Mouse (Mus musculus) erythroblast, embryonic 14.5 days (primary cell): ENCODE results near the gene Gm5134. TPM values are rescaled to one million over a fixed set of nuclear protein-coding genes. Genes with fewer than 3 reads are reported as not detected.
A peak's percentile ranks its signal among the peaks of the same experiment; 100 is the strongest.

ENCODE experiments used
- H3K27me3 ChIP-seq: 2 replicates; pipeline ENCODE4 v1.6.1; 2012; ENCODE audit warnings: inconsistent platforms; ENCODE audit not compliant: control insufficient read depth
- H3K36me3 ChIP-seq: 2 replicates; pipeline ENCODE4 v1.6.1; 2012; ENCODE audit warnings: mild to moderate bottlenecking, inconsistent platforms; ENCODE audit not compliant: control insufficient read depth
- H3K4me1 ChIP-seq: 2 replicates; pipeline ENCODE4 v1.6.1; 2012; ENCODE audit warnings: inconsistent platforms; ENCODE audit not compliant: control insufficient read depth
- H3K4me3 ChIP-seq: replicated peaks from 2 replicates; pipeline ENCODE3; 2012; ENCODE audit warnings: moderate library complexity, mild to moderate bottlenecking, inconsistent platforms
- H3K9me3 ChIP-seq: 2 replicates; pipeline ENCODE4 v1.6.1; 2012; ENCODE audit warnings: low read length, inconsistent platforms, mixed read lengths; ENCODE audit not compliant: control insufficient read depth
- GATA1 ChIP-seq: IDR thresholded peaks from 2 replicates; pipeline ENCODE4 v1.6.1; 2012; ENCODE audit warnings: low read length, inconsistent platforms, mixed read lengths
- TAL1 ChIP-seq: IDR thresholded peaks from 3 replicates; pipeline ENCODE4 v1.6.1; 2012; ENCODE audit warnings: low read length, inconsistent platforms, mixed read lengths
- polyA plus RNA-seq: library from polyadenylated mRNA; stranded (reverse); fragments of >175 nt; gene quantifications from 2 replicates; pipeline ENCODE4 v1.2.3, GENCODE M21; 2012

Gene Gm5134
- polyA plus RNA-seq, 1 experiment: not detected

DNA sequence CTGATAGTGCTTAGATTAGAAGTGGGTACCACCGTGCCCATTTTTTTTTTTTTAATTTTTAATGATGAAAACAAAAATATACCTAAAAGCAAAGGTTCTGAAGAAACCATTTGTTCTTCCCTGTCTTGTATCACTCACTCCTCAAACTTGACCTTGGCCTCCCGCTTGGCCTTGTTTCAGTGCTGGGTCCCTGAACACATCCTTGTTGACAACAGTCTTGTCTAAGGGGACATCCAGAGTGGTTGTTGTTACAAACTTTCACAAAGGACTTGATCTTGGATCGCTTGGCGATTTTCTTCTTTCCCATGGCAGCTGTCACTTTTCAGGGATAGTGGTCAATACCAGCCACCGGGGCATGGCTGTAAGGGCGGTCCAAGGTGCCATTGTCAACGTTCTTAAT is 9.1 kb upstream of the Gm5134 start:
- Histone ChIP-seq H3K9me3 (no peaks in the 10 kb centered on the region), H3K4me3 (no peak overlapping the region), H3K27me3 (peaks cover 43% of the 10 kb centered on the region), H3K4me1 (peaks cover 27% of the 10 kb centered on the region), H3K36me3 (peaks cover 8% of the 10 kb centered on the region)
- TF ChIP-seq TAL1: no peak
- no peak for TF ChIP-seq GATA1

DNA sequence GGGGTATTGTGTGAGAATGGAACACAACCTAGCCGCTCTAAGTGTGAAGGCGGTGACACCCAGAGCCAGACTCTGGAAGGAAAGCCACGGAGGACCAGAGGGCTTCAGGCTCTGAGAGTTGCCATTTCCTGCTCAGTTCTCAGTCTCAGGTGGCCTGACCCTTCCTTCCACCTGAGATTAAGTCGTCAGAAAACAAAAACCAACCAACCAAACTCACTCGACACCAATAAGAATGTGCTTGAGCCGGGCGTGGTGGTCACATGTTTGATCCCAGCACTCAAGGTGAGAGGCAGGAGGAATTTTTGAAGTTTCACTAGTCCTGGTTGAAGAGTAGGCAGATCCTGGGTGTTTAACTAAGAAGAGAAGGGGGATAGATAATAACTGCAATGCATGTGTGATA is 8.4 kb upstream of the Gm5134 start:
- peaks cover 25% of the 10 kb centered on the region for H3K4me1 ChIP-seq
- H3K4me3 ChIP-seq: no peak overlapping the region
- peaks cover 1% of the 10 kb centered on the region; the same call in 1 of the 2 replicates for H3K36me3 ChIP-seq
- H3K9me3 ChIP-seq: no peaks in the 10 kb centered on the region
- TF ChIP-seq TAL1 (no peak), GATA1 (no peak)
- peaks cover 49% of the 10 kb centered on the region for H3K27me3 ChIP-seq

DNA sequence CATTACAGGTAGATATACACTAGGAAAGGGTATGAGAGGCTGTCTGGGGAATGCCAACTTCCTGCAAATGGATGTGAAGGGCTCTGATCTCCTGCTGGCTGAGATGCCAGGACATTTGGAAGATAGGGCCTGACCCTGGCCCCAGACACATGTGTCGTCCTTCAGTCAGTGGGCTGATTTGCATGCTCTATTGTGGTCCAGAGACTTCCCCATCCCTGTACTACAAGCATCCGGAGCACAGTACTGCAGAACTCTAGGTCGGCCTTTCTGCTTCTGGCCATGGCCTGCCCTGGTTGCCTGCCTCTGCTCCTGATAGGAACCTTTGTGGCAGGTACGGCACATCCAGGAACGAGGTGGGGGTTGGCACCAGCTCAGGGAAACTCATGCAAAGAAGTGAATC is 6.2 kb upstream of the Gm5134 start:
- H3K4me3 ChIP-seq: no peak overlapping the region
- H3K9me3 ChIP-seq: no peaks in the 10 kb centered on the region
- H3K4me1 ChIP-seq: peaks cover 19% of the 10 kb centered on the region
- H3K27me3 ChIP-seq: peaks cover 58% of the 10 kb centered on the region
- TF ChIP-seq TAL1: no peak
- TF ChIP-seq GATA1: no peak
- H3K36me3 ChIP-seq: no peaks in the 10 kb centered on the region

DNA sequence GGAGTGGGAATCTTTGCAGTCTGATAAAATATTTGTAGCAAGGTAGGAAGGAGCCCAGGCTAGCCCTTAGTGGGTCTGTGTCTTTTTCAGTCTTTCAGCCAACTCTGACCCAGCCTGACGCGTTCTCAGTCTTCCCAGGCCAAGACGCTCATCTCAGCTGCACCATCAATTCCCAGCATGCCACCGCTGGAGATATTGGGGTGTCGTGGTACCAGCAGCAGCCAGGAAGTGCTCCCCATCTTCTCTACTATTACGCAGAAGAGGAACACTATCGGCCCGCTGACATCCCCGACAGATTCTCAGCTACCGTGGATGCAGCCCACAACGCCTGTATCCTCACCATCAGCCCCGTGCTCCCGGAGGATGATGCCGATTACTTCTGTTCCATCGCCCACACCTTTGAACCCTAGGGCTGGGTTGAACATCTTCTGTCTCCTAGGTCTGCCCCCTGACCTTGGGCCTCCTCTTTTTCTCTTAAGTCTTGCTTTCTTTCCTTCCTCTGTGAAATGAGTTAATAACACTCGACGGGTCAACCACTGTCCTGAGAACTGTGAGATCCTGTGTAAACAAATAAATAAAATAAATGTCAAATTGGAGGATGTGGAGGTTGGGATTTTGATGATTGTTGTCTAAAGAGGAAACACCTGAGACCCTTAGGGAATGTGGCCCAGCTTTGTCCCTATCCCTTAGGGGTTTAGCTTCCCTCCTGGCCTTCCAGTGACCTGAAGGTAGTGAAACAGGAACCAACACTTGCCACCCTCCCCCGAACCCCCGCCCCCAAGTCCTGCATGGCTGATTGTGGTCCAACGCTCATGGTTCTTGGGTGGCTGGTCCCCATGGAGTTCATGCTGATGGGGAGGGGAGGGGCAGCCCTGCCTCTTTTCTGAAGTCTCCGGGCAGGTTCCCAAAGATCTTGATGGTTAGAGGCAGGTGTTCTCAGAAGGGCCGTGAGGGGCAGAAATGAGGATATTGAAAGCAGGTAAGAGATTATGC is 5.0 kb upstream of the Gm5134 start:
- peaks cover 18% of the 10 kb centered on the region for H3K4me1 ChIP-seq
- no peak overlapping the region for H3K4me3 ChIP-seq
- TF ChIP-seq TAL1 (no peak), GATA1 (no peak)
- H3K36me3 ChIP-seq: no peaks in the 10 kb centered on the region
- H3K9me3 ChIP-seq: no peaks in the 10 kb centered on the region
- peaks cover 64% of the 10 kb centered on the region for H3K27me3 ChIP-seq

DNA sequence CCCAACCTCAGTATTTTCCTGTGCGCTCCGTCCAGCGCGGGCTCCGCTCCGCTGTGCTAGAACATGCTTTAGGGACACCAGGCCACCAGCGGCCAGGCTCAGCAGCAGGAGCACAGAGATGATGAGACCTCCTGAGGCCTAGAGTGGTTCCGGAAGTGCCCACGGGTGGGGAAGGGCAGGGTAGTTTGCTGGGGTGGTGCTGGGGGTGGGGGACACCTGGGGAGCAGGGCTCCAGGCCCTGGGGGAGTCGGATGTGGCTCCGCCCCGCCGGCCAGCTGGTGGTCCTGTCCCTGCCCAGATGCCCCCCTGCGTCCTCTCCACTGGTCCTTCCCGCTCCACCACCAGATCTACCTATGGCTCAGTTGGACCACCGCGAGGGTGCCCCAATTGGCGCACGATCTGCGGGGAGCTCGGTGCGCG is 3.5 kb upstream of the Gm5134 start:
- Histone ChIP-seq H3K27me3 (peaks cover 65% of the 10 kb centered on the region), H3K9me3 (no peaks in the 10 kb centered on the region), H3K36me3 (no peaks in the 10 kb centered on the region), H3K4me1 (peaks cover 22% of the 10 kb centered on the region), H3K4me3 (peak overlapping the region; percentile 50)
- TF ChIP-seq GATA1: no peak
- TF ChIP-seq TAL1: no peak

DNA sequence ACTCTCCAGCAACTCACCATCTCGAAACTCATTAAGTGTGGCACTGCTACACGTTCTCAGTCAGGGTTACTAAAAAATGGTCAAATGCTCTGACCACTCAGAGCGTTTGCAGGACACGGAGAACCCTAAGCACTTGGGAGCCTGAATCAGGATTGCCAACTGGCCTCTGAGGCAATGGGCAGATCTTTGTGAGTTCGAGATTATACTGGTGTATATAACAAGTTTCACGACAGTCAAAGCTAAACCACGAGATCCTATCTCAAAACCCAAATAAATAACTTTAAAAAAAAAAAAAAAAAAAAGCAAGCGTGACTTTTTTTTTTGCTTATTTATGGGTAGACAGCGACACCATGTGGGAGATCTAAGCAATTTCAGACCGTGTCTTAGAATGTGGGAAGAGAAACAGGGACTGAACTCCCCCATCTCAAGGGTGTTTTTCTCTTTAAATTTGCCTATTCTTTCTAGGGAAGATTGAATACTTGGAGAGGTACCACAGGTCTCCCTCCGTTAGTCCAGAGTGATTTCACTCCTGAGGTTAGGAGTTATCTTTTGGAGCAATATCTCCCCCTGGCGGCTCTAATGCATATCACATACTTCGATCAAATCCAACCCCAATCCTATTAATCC is 2.8 kb upstream of the Gm5134 start:
- Histone ChIP-seq H3K36me3 (no peaks in the 10 kb centered on the region), H3K27me3 (peaks cover 63% of the 10 kb centered on the region), H3K9me3 (no peaks in the 10 kb centered on the region), H3K4me1 (peaks cover 22% of the 10 kb centered on the region), H3K4me3 (peak overlapping the region; percentile 26)
- TF ChIP-seq GATA1 (no peak; the same call in 1 of the 2 replicates), TAL1 (no peak)

DNA sequence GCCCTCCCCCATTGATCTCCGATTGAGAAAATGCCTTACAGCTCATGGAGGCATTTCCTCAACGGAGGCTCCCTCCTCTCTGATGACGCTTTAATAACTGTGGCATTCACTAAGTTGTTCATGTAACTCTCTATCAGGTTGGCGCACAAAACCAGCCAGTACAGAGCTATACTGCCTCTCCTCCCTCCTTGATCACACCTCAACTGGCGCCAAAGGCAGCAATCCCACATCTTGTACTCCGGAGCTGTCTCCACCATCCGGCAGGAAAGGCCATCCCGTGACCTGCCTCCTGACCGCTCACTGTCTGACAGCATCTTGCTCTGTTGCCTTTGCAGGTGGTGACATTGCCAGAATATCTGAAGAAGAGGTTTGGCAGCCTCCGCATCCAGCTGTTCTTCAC is 19.5 kb downstream of the Gm5134 start:
- Histone ChIP-seq H3K9me3 (peaks cover 7% of the 10 kb centered on the region), H3K4me1 (no peaks in the 10 kb centered on the region), H3K4me3 (no peak overlapping the region), H3K36me3 (no peaks in the 10 kb centered on the region), H3K27me3 (no peaks in the 10 kb centered on the region)
- TF ChIP-seq TAL1 (no peak), GATA1 (no peak)

DNA sequence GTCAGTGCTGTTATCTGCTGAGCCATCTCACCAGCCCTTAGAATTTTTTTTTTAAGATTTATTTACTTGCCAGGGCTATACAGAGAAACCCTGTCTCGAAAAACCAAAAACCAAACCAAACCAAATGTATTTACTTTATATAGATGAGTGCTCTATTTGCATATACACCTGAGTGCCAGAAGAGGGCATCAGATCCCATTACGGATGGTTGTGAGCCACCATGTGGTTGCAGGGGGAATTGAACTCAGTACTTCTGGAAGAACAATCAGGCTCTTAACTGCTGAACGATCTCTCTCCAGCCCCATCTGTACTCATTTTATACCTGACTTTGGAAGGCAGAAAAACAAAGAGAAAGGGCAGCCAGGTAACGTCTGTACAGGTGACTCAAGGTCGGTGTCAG is 20.9 kb downstream of the Gm5134 start:
- Histone ChIP-seq H3K27me3 (no peaks in the 10 kb centered on the region), H3K9me3 (peaks cover 7% of the 10 kb centered on the region), H3K4me3 (no peak overlapping the region), H3K4me1 (no peaks in the 10 kb centered on the region), H3K36me3 (no peaks in the 10 kb centered on the region)
- TF ChIP-seq TAL1 (no peak), GATA1 (no peak)
